Comparison of ENCODE assay signal across 14 mouse cellular contexts in the genomic region with DNA sequence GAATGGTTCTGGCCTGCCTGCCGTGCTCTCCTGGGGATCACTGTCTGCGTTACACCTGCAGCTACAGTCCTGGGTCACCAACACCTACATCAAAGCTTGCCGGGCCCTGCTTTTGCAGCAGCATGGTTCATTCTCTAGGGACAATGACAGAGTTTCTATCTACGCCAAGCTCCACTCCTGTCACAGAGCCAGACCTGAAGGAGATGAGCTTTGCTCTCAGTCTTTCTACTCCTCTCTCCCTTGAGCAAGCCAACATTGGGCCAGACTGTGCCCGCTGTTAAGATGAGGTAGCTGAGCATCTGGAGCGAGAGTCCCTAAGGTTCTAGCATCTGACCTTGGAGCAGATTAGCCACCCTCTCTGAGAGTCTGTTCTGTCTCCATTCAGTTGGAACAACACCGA.
A peak's percentile ranks its signal among the peaks of the same experiment; 100 is the strongest.
DNase-seq lines count a peak whose midpoint lies in the region; ATAC-seq lines count a peak whose summit lies in the region.
"Had no signal": no experiment of that assay in that cellular context is flagged by ENCODE, and none has a peak within 500 bp of the region (broad histone marks: within the 10 kb centered on the region; RNA-seq: fewer than 3 reads in every experiment).

No protein-coding gene starts in this region.

- no peak overlapping the region for H3K4me3 ChIP-seq in neural tube, embryonic 13.5 days
- H3K4me3 ChIP-seq: embryonic facial prominence, embryonic 10.5 days; embryonic facial prominence, embryonic 12.5 days; forebrain, embryonic 13.5 days; forebrain, embryonic 15.5 days had no signal

- WGBS in neural tube, embryonic 13.5 days: 91% methylated on average over 7 of the region's 7 CpGs

- peaks cover 33% of the 10 kb centered on the region for H3K4me1 ChIP-seq in neural tube, embryonic 13.5 days (replicated peaks)
- H3K4me1 ChIP-seq: embryonic facial prominence, embryonic 10.5 days; forebrain, embryonic 13.5 days; forebrain, embryonic 15.5 days had no signal

- no peak overlapping the region for H3K9ac ChIP-seq in neural tube, embryonic 13.5 days
- H3K9ac ChIP-seq: embryonic facial prominence, embryonic 12.5 days; forebrain, embryonic 13.5 days; forebrain, embryonic 15.5 days; forebrain, postnatal 0 days had no signal

- no peaks in the 10 kb centered on the region for H3K27me3 ChIP-seq in neural tube, embryonic 13.5 days
- H3K27me3 ChIP-seq: embryonic facial prominence, embryonic 12.5 days; forebrain, embryonic 13.5 days; forebrain, embryonic 15.5 days had no signal

- DNase-seq in cerebellum, postnatal 10 days: peak; percentile 43 to 51
- no peak for DNase-seq in cerebellum, adult 8-10 months
- DNase-seq in neural tube, embryonic 10.5 days (ENCODE audit: extremely low spot score, low spot score): no peak
- DNase-seq in spleen, postnatal 36 days (ENCODE audit: low spot score in 2 of 2): no peak
- DNase-seq: adrenal gland, adult 2 months; adrenal gland, postnatal 10 days; adrenal gland, postnatal 25 days; cerebellum, adult 11 months; forebrain, postnatal 0 days had no signal

- H3K27ac ChIP-seq in neural tube, embryonic 13.5 days (replicated peaks): peak overlapping the region; percentile 52; the same call in 1 of the 2 replicates
- H3K27ac ChIP-seq: embryonic facial prominence, embryonic 10.5 days; embryonic facial prominence, embryonic 12.5 days; forebrain, embryonic 13.5 days; forebrain, embryonic 15.5 days had no signal

- H3K36me3 ChIP-seq in neural tube, embryonic 13.5 days: no peaks in the 10 kb centered on the region
- H3K36me3 ChIP-seq: embryonic facial prominence, embryonic 10.5 days; embryonic facial prominence, embryonic 12.5 days; forebrain, embryonic 15.5 days had no signal

- H3K4me2 ChIP-seq in neural tube, embryonic 13.5 days: no peak overlapping the region
- H3K4me2 ChIP-seq: embryonic facial prominence, embryonic 12.5 days; forebrain, embryonic 13.5 days; forebrain, embryonic 15.5 days had no signal

- H3K9me3 ChIP-seq in neural tube, embryonic 13.5 days: peaks cover 5% of the 10 kb centered on the region
- H3K9me3 ChIP-seq: forebrain, embryonic 15.5 days had no signal

- ATAC-seq in neural tube, embryonic 13.5 days (ENCODE audit: low read depth): no peak
- ATAC-seq: forebrain, embryonic 13.5 days; forebrain, embryonic 15.5 days; forebrain, postnatal 0 days had no signal

Comparison
In these comparisons a context has a peak if more than half of its experiments do, and no peak if none do; other contexts are left out.
1. DNase-seq: peak in cerebellum, postnatal 10 days (2 of 2); none in cerebellum, adult 8-10 months (single experiment), neural tube, embryonic 10.5 days (single experiment) and spleen, postnatal 36 days (0 of 2).